Mouse (Mus musculus): Measurements from ENCODE around the gene Rasl2-9. TPM values are rescaled to one million over a fixed set of nuclear protein-coding genes. Genes with fewer than 3 reads are reported as not detected.

The Rasl2-9 gene
- polyA plus RNA-seq, 1 experiment from 2014 or later: 0.50 TPM

- no peak overlapping the region for H3K9ac ChIP-seq (ENCODE audit: low read length)
- H3K4me2 ChIP-seq (replicated peaks; ENCODE audit: low read depth): no peak overlapping the region
- no peaks in the 10 kb centered on the region for H3K9me3 ChIP-seq (ENCODE audit: control insufficient read depth, low read length)
- H3K4me1 ChIP-seq (replicated peaks; ENCODE audit: control insufficient read depth, insufficient read depth): 0 out of 2 replicates have a peak, but pooled peaks cover 2% of the 10 kb centered on the region
- no peak overlapping the region for H3K4me3 ChIP-seq (ENCODE audit: low read depth, low read length)
- TF ChIP-seq EP300 (optimal IDR thresholded peaks at IDR 0.05) (no peak), CTCF (IDR thresholded peaks at IDR 0.05; ENCODE audit: low read depth) (no peak)
- H3K27me3 ChIP-seq (ENCODE audit: control insufficient read depth, insufficient read depth, low read length): no peaks in the 10 kb centered on the region
- WGBS: 64% methylated on average over 2 of the region's 2 CpGs
- DNase-seq (ENCODE audit: low spot score) (no peak), ATAC-seq (ENCODE audit: low FRiP score, low TSS enrichment) (no peak)
- peaks cover 27% of the 10 kb centered on the region for H3K36me3 ChIP-seq (ENCODE audit: control insufficient read depth, insufficient read depth, low read length)
- H3K27ac ChIP-seq (replicated peaks): no peak overlapping the region
These were observed 48.8 kb downstream of the Rasl2-9 start for GRCm38 (mm10) chr7:5076931-5077330.

GRCm38 (mm10) chr7:5074984-5075383 is 50.8 kb downstream of the Rasl2-9 start:
- no peak for TF ChIP-seq EP300 (optimal IDR thresholded peaks at IDR 0.05)
- TF ChIP-seq CTCF (IDR thresholded peaks at IDR 0.05; ENCODE audit: low read depth): no peak
- DNase-seq (ENCODE audit: low spot score) (no peak), ATAC-seq (ENCODE audit: low FRiP score, low TSS enrichment) (no peak)
- no peaks in the 10 kb centered on the region for H3K9me3 ChIP-seq (ENCODE audit: control insufficient read depth, low read length)
- no peaks in the 10 kb centered on the region for H3K4me1 ChIP-seq (replicated peaks; ENCODE audit: control insufficient read depth, insufficient read depth)
- H3K27ac ChIP-seq (replicated peaks): no peak overlapping the region
- H3K36me3 ChIP-seq (ENCODE audit: control insufficient read depth, insufficient read depth, low read length): peaks cover 40% of the 10 kb centered on the region
- no peaks in the 10 kb centered on the region for H3K27me3 ChIP-seq (ENCODE audit: control insufficient read depth, insufficient read depth, low read length)
- no peak overlapping the region for H3K4me3 ChIP-seq (ENCODE audit: low read depth, low read length)
- H3K4me2 ChIP-seq (replicated peaks; ENCODE audit: low read depth): no peak overlapping the region
- WGBS: 87% methylated on average over 5 of the region's 5 CpGs
- no peak overlapping the region for H3K9ac ChIP-seq (ENCODE audit: low read length)

Small RNA genes lying within 50 kb of the gene (microRNA-seq; reads per million reads assigned to microRNA genes)
- gene Gm26217: not detected

Other genes starting within 250 kb of the Rasl2-9 start
- gene Isoc2a, start 248.8 kb downstream of the Rasl2-9 start, polyA plus RNA-seq (2015; fragmentation: Nextera tagmentation; extraction: Ambion mirVana): 0.56 and 0.67 TPM in 2 replicates
- gene Gm36210, start 219.4 kb downstream of the Rasl2-9 start, polyA plus RNA-seq (2015; fragmentation: Nextera tagmentation; extraction: Ambion mirVana): not detected in 2 replicates
- gene Zfp628, start 210.7 kb downstream of the Rasl2-9 start, polyA plus RNA-seq (2015; fragmentation: Nextera tagmentation; extraction: Ambion mirVana): 1.8 and 1.9 TPM in 2 replicates
- gene Nat14, start 203.9 kb downstream of the Rasl2-9 start, polyA plus RNA-seq (2015; fragmentation: Nextera tagmentation; extraction: Ambion mirVana): 2.3 and 2.5 TPM in 2 replicates
- gene Ssc5d, start 200.2 kb downstream of the Rasl2-9 start, polyA plus RNA-seq (2015; fragmentation: Nextera tagmentation; extraction: Ambion mirVana): 1.3 and 1.9 TPM in 2 replicates
- 0.15 TPM in 1 of 2 replicates, not detected in the other for gene Sbk2, start 161.5 kb downstream of the Rasl2-9 start, polyA plus RNA-seq (2015; fragmentation: Nextera tagmentation; extraction: Ambion mirVana)
- 0.04 TPM in 1 of 2 replicates, not detected in the other for gene Sbk3, start 154.8 kb downstream of the Rasl2-9 start, polyA plus RNA-seq (2015; fragmentation: Nextera tagmentation; extraction: Ambion mirVana)
- gene Zfp579, start 129.8 kb downstream of the Rasl2-9 start, polyA plus RNA-seq (2015; fragmentation: Nextera tagmentation; extraction: Ambion mirVana): 10.9 and 15.0 TPM in 2 replicates
- gene Zfp524, start 111.5 kb downstream of the Rasl2-9 start, polyA plus RNA-seq (2015; fragmentation: Nextera tagmentation; extraction: Ambion mirVana): 14.0 and 16.3 TPM in 2 replicates
- gene Fiz1, start 111.3 kb downstream of the Rasl2-9 start, polyA plus RNA-seq (2015; fragmentation: Nextera tagmentation; extraction: Ambion mirVana): 14.9 and 17.8 TPM in 2 replicates
- gene Gm44973, start 110.5 kb downstream of the Rasl2-9 start, polyA plus RNA-seq (2015; fragmentation: Nextera tagmentation; extraction: Ambion mirVana): 3.3 and 3.7 TPM in 2 replicates
- gene Zfp865, start 105.6 kb downstream of the Rasl2-9 start, polyA plus RNA-seq (2015; fragmentation: Nextera tagmentation; extraction: Ambion mirVana): 2.2 and 2.3 TPM in 2 replicates
- 13.6 and 14.6 TPM in 2 replicates for gene Ccdc106, start 105.4 kb downstream of the Rasl2-9 start, polyA plus RNA-seq (2015; fragmentation: Nextera tagmentation; extraction: Ambion mirVana)
- not detected in 2 replicates for gene 4632433K11Rik, start 91.8 kb downstream of the Rasl2-9 start, polyA plus RNA-seq (2015; fragmentation: Nextera tagmentation; extraction: Ambion mirVana)
- gene Zfp784, start 87.5 kb downstream of the Rasl2-9 start, polyA plus RNA-seq (2015; fragmentation: Nextera tagmentation; extraction: Ambion mirVana): 4.1 and 4.3 TPM in 2 replicates
- gene Zfp580, start 74.4 kb downstream of the Rasl2-9 start, polyA plus RNA-seq (2015; fragmentation: Nextera tagmentation; extraction: Ambion mirVana): 21.0 and 21.6 TPM in 2 replicates
- 49.2 and 50.1 TPM in 2 replicates for gene U2af2, start 63.8 kb downstream of the Rasl2-9 start, polyA plus RNA-seq (2015; fragmentation: Nextera tagmentation; extraction: Ambion mirVana)
- 41.0 and 44.5 TPM in 2 replicates for gene Epn1, start 45.7 kb downstream of the Rasl2-9 start, polyA plus RNA-seq (2015; fragmentation: Nextera tagmentation; extraction: Ambion mirVana)
- not detected in 2 replicates for gene Rfpl4, start 9.0 kb downstream of the Rasl2-9 start, polyA plus RNA-seq (2015; fragmentation: Nextera tagmentation; extraction: Ambion mirVana)
- 0.01 TPM in 1 of 2 replicates, not detected in the other for gene Vmn1r55, start 23.7 kb upstream of the Rasl2-9 start, polyA plus RNA-seq (2015; fragmentation: Nextera tagmentation; extraction: Ambion mirVana)
- not detected in 2 replicates for gene Vmn1r56, start 70.8 kb upstream of the Rasl2-9 start, polyA plus RNA-seq (2015; fragmentation: Nextera tagmentation; extraction: Ambion mirVana)
- gene Vmn1r57, start 92.5 kb upstream of the Rasl2-9 start, polyA plus RNA-seq (2015; fragmentation: Nextera tagmentation; extraction: Ambion mirVana): not detected in 2 replicates
- not detected in 2 replicates for gene Gm5065, start 224.6 kb upstream of the Rasl2-9 start, polyA plus RNA-seq (2015; fragmentation: Nextera tagmentation; extraction: Ambion mirVana)
- gene Nlrp2, start 225.1 kb upstream of the Rasl2-9 start, polyA plus RNA-seq (2015; fragmentation: Nextera tagmentation; extraction: Ambion mirVana): 0.04 TPM in 1 of 2 replicates, not detected in the other